Mouse (Mus musculus): Measurements from ENCODE around the gene Mtus2.

Gene Mtus2

DNA sequence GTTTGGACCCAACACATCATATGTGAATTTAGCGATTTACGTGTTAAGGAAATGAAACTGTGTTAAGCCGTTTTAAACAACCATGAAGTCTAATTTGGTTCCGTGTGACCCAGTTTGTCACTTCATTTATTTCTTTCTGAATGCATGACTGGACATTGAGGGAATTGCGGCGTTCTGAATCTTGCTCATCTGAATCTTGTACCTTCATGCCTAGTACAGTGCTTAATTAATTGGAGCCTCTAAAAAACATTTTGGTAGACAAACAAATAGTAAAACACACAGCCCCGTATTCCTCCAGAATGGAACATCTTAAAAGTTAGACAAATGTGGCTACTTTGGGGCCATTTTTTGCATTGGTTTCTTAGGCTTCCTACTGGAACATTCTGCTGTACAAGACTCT is 84.5 kb downstream of the Mtus2 start:
- in situ Hi-C loops (cut with MboI): no loop called here

DNA sequence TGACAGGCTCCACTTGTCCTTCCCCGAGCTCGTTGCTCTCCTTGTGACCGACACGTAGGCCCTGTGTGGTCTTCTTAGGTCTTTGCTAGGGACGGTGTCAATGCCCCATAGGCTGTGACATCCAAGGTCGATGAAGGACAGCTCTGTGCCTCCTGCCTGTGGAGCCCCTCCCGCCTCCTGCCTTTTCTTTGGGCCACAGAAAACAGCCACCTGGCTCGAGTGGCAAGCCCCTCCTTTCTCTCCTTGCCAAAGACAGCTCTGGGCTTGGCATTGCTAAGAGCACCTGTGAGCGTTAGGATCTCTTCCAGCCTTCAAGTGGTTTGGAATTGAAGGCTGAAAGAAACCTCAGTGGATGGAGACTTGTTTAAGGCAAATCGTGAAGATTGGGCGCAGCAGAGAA is 91.1 kb downstream of the Mtus2 start:
- in situ Hi-C loops (cut with MboI): no loop called here

- in situ Hi-C loops (cut with MboI): no loop called here
Measured at GRCm38 (mm10) chr5:148049304-148049703, 92.2 kb downstream of the Mtus2 start.

DNA sequence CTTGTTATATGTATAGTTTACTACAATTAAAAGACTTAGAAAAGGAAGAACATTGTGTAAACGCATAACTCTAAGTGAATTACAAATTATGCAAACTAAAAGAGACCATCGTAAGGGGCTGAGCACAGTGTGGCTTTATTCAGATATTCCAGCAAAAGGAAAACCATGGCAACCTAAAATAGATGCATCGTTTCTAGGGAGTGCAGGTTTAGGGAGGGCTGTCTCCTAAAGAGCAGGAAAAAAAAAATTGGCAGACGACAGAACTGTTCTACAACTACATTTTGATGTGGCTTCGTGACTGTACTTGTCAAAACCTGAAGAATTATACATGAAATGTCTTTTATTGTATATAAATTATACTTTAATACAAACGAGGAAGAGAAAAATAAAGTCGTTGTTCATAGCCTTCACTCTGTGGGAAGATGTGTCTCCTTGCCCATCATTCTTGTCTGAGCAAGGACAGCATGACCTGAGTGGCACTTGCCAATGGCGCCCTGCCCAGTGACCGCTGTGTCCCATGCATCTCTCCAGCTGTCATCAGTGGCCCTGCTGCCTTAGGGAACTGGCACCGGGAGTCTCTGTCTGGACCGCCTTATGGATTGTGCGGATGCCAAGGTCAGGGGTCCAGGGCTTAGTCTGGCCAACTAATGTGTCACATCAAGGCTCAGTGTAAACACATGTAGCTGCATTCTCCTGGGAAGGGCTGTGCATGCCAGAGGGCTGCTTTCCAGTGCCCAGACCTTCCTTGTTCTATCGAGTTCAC is 95.9 kb downstream of the Mtus2 start:
- in situ Hi-C loops (cut with MboI): no loop called here

GRCm38 (mm10) chr5:148053609-148053990 is 96.5 kb downstream of the Mtus2 start:
- in situ Hi-C loops (cut with MboI): no loop called here

DNA sequence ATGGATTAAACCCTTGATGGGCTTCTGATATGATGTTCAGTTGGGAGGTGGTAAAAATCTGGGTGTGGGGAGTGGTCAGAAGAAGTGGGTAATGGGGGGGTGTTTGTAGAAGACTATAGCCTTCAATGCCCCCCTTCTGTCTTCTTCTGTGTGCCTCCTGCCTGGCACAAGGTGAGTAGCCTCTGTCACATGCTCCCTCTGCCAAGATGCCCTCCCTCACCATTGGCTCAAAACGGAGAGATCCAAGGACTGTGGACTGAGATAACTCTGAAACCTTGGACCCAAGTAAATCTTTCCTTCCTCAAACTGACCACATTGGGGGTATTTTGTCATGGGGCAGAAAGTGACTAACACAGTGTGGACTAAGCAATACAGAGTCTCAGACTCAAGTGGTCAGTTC is 99.7 kb downstream of the Mtus2 start:
- in situ Hi-C loops (cut with MboI): no loop called here

- in situ Hi-C loops (cut with MboI): no loop called here
Measured at GRCm38 (mm10) chr5:148057433-148057832, 100.3 kb downstream of the Mtus2 start.

DNA sequence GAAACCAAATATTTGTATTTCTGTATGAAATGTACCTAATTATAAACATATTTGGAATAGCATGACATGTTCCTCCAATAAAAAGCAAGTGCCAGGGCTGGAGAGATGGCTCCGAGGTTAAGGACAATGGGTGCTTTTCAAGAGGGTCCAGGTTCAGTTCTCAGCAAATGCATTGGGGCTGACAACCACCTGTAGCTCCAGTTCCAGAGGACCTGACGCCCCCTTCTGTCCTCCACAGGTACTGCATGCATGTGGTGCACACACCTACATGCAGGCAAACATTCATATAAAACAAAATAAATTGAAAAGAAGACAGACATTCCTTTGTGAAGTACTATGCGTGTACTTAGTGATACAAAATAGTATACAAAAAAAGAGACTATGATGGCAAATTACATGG is 102.2 kb downstream of the Mtus2 start:
- in situ Hi-C loops (cut with MboI): no loop called here

- in situ Hi-C loops (cut with MboI): no loop called here
Measured at GRCm38 (mm10) chr5:148061869-148062268, 104.7 kb downstream of the Mtus2 start.

GRCm38 (mm10) chr5:148063745-148064144 is 106.6 kb downstream of the Mtus2 start:
- in situ Hi-C loops (cut with MboI): no loop called here

DNA sequence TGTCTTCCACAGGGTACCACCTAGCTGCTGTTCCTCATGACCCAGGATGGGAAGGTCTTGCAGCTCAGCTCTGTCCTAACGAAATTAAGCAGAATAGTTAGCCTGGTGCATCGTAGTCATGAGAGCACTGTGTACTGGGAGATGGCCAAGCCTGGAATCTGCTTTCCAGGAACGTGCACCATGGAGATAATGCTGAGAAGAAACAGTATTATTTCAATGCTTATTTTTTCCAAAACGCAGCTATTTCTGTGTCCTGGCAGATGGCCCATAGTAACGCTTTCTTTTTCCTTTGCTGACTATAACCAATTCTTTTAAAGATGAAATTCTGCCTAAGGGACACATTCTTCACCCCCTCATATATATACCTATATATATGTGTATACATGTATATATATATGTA is 108.1 kb downstream of the Mtus2 start:
- in situ Hi-C loops (cut with MboI): no loop called here

- in situ Hi-C loops (cut with MboI): no loop called here
Measured at GRCm38 (mm10) chr5:148069909-148070308, 112.8 kb downstream of the Mtus2 start.

DNA sequence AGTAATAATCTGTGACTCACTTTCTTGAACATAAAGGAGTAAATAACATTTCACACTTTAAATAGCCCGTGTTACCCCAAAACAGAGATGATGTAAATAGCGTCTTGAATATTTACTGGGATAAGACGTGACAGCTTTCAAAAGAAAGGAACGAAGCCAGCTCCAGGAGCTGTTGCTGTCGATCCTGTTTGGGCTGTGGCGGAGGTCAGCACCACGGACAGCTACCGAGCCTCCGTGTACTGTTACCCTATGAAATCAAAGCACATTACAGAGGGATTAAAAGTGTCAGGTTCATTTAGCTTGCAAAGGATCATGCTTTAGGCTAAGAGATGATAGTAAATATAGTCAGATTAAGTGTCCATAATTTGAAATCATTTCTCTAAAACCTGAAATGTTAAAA is 114.7 kb downstream of the Mtus2 start:
- in situ Hi-C loops (cut with MboI): no loop called here

DNA sequence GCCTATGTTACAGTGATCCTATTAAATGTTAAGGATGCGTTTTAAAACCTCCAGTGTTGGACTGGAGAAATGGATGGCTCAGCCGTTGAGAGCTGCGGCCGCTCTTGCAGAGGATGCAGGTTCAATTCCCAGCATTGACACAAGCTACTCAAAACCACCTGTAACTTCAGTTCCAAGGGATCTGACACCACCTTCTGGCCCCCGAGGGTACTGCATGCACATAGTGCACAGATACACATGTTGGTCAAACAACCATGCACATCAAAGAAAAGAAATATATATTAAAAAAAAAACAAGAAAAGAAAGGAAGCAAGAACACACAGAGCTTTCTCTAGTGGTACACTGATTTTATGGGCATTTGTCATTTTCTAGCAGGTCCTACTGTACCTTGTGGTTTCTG is 116.3 kb downstream of the Mtus2 start:
- in situ Hi-C loops (cut with MboI): no loop called here

DNA sequence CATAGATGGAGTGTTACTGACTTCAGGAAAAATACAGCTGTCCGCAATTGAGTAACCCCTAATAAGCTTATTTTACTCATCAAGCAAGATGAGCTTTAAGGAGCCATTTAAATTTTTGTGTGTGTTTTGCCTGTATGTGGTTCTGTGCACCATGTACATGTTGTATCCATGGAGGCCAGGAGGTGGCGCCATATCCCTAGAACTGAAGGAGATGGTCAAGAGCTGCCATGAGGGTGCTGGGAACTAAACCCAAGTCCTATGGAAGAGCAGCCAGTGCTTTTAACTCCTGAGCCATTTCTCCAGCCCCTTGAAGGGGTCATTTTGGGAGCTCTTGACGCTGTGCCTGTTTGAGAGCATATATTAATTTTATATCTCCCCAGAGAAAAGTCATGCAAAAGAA is 122.6 kb downstream of the Mtus2 start:
- in situ Hi-C loops (cut with MboI): no loop called here

DNA sequence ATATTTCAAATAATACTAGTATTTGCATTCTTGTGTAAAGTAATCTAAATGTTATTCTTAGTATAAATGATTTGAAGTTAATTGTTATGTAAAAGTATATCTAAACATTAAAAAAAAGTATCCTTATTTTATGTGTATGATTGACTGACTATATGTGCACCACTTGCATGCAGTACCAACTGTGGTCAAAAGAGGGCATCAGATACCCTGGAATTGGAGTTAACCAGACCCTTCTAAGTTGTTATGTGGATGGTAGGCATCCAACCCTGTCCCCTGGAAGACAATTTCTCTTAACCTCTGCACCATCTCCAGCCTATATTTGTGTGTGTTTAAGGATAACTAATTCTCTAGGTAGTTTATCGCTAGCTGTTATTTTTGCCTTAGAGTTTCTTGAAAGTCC is 126.4 kb downstream of the Mtus2 start:
- in situ Hi-C loops (cut with MboI): no loop called here

- in situ Hi-C loops (cut with MboI): no loop called here
Measured at GRCm38 (mm10) chr5:148084766-148085165, 127.6 kb downstream of the Mtus2 start.

DNA sequence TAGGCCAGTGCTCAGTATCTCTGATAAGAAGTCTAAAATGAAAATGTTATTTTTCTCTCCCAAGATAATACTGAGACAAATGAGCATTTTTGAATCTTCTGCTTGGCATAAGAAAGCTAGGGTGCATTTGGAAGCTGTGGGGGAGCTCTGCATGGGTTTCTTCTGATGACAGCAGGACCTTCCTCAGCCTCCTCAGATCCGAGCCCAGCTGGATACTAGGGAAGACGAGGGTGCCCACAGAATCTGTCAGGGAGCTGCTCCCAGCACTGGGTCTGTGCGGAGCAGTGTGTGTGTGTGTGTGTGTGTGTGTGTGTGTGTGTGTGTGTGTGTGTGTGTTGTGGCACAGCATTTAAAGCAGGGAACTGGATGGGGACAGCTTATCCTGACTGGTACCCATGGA is 130.7 kb downstream of the Mtus2 start:
- in situ Hi-C loops (cut with MboI): no loop called here

DNA sequence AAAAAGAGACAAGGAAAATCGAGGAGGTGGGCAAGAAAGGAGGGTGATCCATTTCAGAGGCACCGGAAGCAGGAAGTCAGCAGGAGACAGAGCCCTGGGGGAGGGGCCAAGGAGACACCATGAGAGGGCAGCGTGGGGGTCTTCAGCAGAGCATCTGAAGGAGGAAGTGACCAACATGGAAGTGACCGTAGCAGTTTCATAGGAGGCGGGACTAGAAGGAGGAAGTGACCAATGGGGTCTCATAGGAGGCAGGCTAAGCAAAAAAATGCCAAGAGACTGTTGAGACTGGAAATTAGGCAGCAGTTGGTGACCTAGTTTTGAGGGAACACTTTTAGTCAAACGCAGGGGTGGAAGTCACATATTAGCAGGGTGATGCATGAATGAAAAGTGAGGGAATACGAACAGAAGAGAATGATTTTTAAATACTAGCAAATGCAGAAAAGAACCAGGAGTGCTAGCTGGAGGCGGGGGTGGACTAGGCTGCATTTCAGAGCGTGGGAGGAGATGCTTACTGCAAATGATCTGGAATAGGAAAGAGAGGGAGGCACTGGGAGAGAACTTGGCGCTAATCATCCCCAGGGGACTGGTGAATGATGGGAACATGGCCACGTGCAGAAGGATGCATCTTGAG is 133.2 kb downstream of the Mtus2 start:
- in situ Hi-C loops (cut with MboI): no loop called here

DNA sequence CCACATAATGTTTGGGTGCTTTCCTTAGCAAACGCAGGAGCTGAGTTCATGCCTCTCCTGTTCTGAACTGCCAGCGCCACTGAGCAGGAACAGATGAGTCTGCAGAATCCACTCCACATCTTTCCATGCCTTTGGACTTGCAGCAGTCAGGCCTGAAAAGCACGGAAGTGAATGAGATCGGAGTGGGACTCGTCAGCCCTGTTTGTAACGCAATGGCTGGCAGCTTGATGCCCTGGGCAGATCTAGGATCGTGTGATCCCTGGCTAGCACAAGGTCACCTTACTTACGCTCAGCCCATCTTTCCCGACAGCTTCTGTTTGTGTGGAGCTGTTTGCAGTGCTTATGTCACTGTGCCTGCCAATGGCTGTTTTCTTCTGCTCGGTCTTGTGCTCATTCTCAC is 137.5 kb downstream of the Mtus2 start:
- in situ Hi-C loops (cut with MboI): no loop called here

- in situ Hi-C loops (cut with MboI): no loop called here
Measured at GRCm38 (mm10) chr5:148099356-148099755, 142.2 kb downstream of the Mtus2 start.

DNA sequence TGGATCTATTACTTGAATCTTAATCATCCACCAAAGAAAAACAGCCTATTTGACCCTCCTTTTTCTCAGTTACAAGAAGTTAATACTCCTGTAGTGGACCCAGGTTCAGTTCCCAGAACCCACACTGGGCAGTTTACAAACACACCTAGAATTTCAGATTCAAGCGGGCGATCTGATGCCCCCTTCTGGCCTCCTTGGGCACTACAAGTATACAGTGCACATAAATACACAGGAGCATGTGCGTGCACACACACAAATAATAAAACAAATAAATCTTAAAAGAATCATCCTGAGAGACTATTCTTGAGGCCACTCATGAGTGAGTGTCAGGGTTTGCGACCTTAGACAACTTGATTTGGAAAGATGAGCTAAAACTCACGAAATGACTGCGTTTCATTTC is 150.2 kb downstream of the Mtus2 start:
- in situ Hi-C loops (cut with MboI): no loop called here

GRCm38 (mm10) chr5:148107890-148108289 is 150.8 kb downstream of the Mtus2 start:
- in situ Hi-C loops (cut with MboI): no loop called here

- in situ Hi-C loops (cut with MboI): no loop called here
Measured at GRCm38 (mm10) chr5:148108314-148108713, 151.2 kb downstream of the Mtus2 start.
